Mouse (Mus musculus) midbrain, embryonic 15.5 days (tissue): ENCODE measurements around the gene Gbx2. TPM values are rescaled to one million over a fixed set of nuclear protein-coding genes. Genes with fewer than 3 reads are reported as not detected.

ENCODE experiments used
- ATAC-seq: fragments of 200-750 bp; cut with Nextera tagmentation; replicated peaks from 2 replicates; pipeline ENCODE4 v1.8.0; 2017; ENCODE audit warnings: moderate TSS enrichment
- H3K27ac ChIP-seq: fragments of 300-500 bp; sonication (generic); 2 replicates; pipeline ENCODE4 v1.5.1; 2015; ENCODE audit warnings: mild to moderate bottlenecking, inconsistent platforms
- H3K27me3 ChIP-seq: fragments of 300-500 bp; sonication (generic); replicated peaks from 2 replicates; pipeline ENCODE4 v1.6.1; 2015; ENCODE audit warnings: inconsistent platforms
- H3K36me3 ChIP-seq: fragments of 300-500 bp; sonication (generic); replicated peaks from 2 replicates; pipeline ENCODE4 v1.6.1; 2015; ENCODE audit warnings: inconsistent platforms
- H3K4me1 ChIP-seq: fragments of 300-500 bp; sonication (generic); 2 replicates; pipeline ENCODE4 v1.6.1; 2015; ENCODE audit warnings: inconsistent platforms
- H3K4me2 ChIP-seq: fragments of 300-500 bp; sonication (generic); 2 replicates; pipeline ENCODE4 v1.6.1; 2015; ENCODE audit warnings: inconsistent platforms, mild to moderate bottlenecking, moderate library complexity
- H3K4me3 ChIP-seq: fragments of 300-500 bp; sonication (generic); 2 replicates; pipeline ENCODE4 v1.5.1; 2015; ENCODE audit warnings: mild to moderate bottlenecking, inconsistent platforms
- H3K9ac ChIP-seq: fragments of 300-500 bp; sonication (generic); 2 replicates; pipeline ENCODE4 v1.6.1; 2015; ENCODE audit warnings: mild to moderate bottlenecking, inconsistent platforms
- H3K9me3 ChIP-seq: fragments of 300-500 bp; sonication (generic); 2 replicates; pipeline ENCODE4 v1.6.1; 2016; ENCODE audit warnings: inconsistent platforms
- WGBS: fragments of 180-500 bp; shearing (Covaris S2); methylation state at CpG from one replicate; pipeline ENCODE4 v1.1.7; 2015; ENCODE audit warnings: mixed read lengths; 5-methylcytosine and 5-hydroxymethylcytosine counted together
- polyA plus RNA-seq: library from polyadenylated mRNA; unstranded; fragments of >200 nt; fragmentation: Nextera tagmentation; extraction: Ambion mirVana; gene quantifications from 2 replicates; pipeline ENCODE4 v1.2.1, GENCODE M21; 2015

Gbx2 gene
- polyA plus RNA-seq: 18.4 and 23.8 TPM in 2 replicates

- Histone ChIP-seq H3K4me3 (peak within 1 kb of the TSS; percentile 37), H3K27ac (peak within 1 kb of the TSS; percentile 54), H3K27me3 (peaks cover 72% of the 10 kb centered on the region), H3K4me2 (peak within 1 kb of the TSS; percentile 50), H3K9me3 (no peaks in the 10 kb centered on the region), H3K4me1 (peaks cover 44% of the 10 kb centered on the region), H3K9ac (peak within 1 kb of the TSS; percentile 18), H3K36me3 (no peaks in the 10 kb centered on the region)
- under 1% methylated on average over 33 of the region's 33 CpGs for WGBS
- ATAC-seq: peak; percentile 56
Observed at GRCm38 (mm10) chr1:89931120-89931519, at the start of gene Gbx2. TSS of gene Gbx2 (minus strand) at chr1:89931179.

GRCm38 (mm10) chr1:89977261-89977660, 46.3 kb upstream of the Gbx2 start:
- H3K27me3 ChIP-seq: peaks cover 3% of the 10 kb centered on the region; the same call in 1 of the 2 replicates
- no peak for ATAC-seq
- no peak overlapping the region for H3K9ac ChIP-seq
- H3K36me3 ChIP-seq: no peaks in the 10 kb centered on the region
- no peak overlapping the region for H3K4me2 ChIP-seq
- 94% methylated on average over 8 of the region's 8 CpGs for WGBS
- H3K27ac ChIP-seq: no peak overlapping the region
- no peak overlapping the region for H3K4me3 ChIP-seq
- H3K9me3 ChIP-seq: no peaks in the 10 kb centered on the region
- H3K4me1 ChIP-seq: no peaks in the 10 kb centered on the region

GRCm38 (mm10) chr1:89976411-89976810, 45.4 kb upstream of the Gbx2 start:
- Histone ChIP-seq H3K4me1 (no peaks in the 10 kb centered on the region), H3K9me3 (no peaks in the 10 kb centered on the region), H3K27ac (no peak overlapping the region), H3K36me3 (no peaks in the 10 kb centered on the region), H3K4me2 (no peak overlapping the region), H3K27me3 (peaks cover 11% of the 10 kb centered on the region; the same call in 1 of the 2 replicates), H3K4me3 (no peak overlapping the region), H3K9ac (no peak overlapping the region)
- ATAC-seq: no peak
- 77% methylated on average over 8 of the region's 8 CpGs for WGBS

- no peak overlapping the region for H3K4me2 ChIP-seq
- H3K9me3 ChIP-seq: no peaks in the 10 kb centered on the region
- H3K4me3 ChIP-seq: no peak overlapping the region
- no peaks in the 10 kb centered on the region for H3K4me1 ChIP-seq
- no peak overlapping the region for H3K27ac ChIP-seq
- H3K27me3 ChIP-seq: peaks cover 28% of the 10 kb centered on the region
- ATAC-seq: no peak
- 70% methylated on average over 8 of the region's 8 CpGs for WGBS
- H3K9ac ChIP-seq: no peak overlapping the region
- H3K36me3 ChIP-seq: no peaks in the 10 kb centered on the region
Observed at GRCm38 (mm10) chr1:89974541-89974940, 43.6 kb upstream of the Gbx2 start.

- WGBS: 67% methylated on average over 8 of the region's 8 CpGs
- Histone ChIP-seq H3K4me2 (no peak overlapping the region), H3K9ac (no peak overlapping the region), H3K4me3 (no peak overlapping the region), H3K27me3 (peaks cover 42% of the 10 kb centered on the region), H3K9me3 (no peaks in the 10 kb centered on the region), H3K36me3 (no peaks in the 10 kb centered on the region), H3K27ac (no peak overlapping the region), H3K4me1 (peaks cover 11% of the 10 kb centered on the region)
- ATAC-seq: no peak
Observed at GRCm38 (mm10) chr1:89971848-89972247, 40.9 kb upstream of the Gbx2 start.

- H3K4me3 ChIP-seq: no peak overlapping the region
- peaks cover 13% of the 10 kb centered on the region for H3K4me1 ChIP-seq
- H3K9me3 ChIP-seq: no peaks in the 10 kb centered on the region
- no peaks in the 10 kb centered on the region for H3K36me3 ChIP-seq
- ATAC-seq: no peak
- no peak overlapping the region for H3K9ac ChIP-seq
- no peak overlapping the region for H3K27ac ChIP-seq
- H3K27me3 ChIP-seq: peaks cover 46% of the 10 kb centered on the region
- WGBS: 91% methylated on average over 4 of the region's 4 CpGs
- H3K4me2 ChIP-seq: no peak overlapping the region
Observed at GRCm38 (mm10) chr1:89969714-89970110, 38.7 kb upstream of the Gbx2 start.

GRCm38 (mm10) chr1:89969072-89969713, 38.2 kb upstream of the Gbx2 start:
- Histone ChIP-seq H3K27me3 (peaks cover 46% of the 10 kb centered on the region), H3K27ac (no peak overlapping the region), H3K4me1 (peaks cover 18% of the 10 kb centered on the region), H3K9ac (peak overlapping the region; percentile 53; the same call in 1 of the 2 replicates), H3K4me3 (peak overlapping the region; percentile 60), H3K36me3 (no peaks in the 10 kb centered on the region), H3K9me3 (no peaks in the 10 kb centered on the region), H3K4me2 (peak overlapping the region; percentile 98)
- no peak for ATAC-seq
- 52% methylated on average over 10 of the region's 10 CpGs for WGBS

GRCm38 (mm10) chr1:89968111-89968851, 37.3 kb upstream of the Gbx2 start:
- WGBS: under 1% methylated on average over 94 of the region's 95 CpGs
- peaks cover 18% of the 10 kb centered on the region for H3K4me1 ChIP-seq
- no peaks in the 10 kb centered on the region for H3K9me3 ChIP-seq
- H3K27ac ChIP-seq: peak overlapping the region; percentile 69
- H3K9ac ChIP-seq: peak overlapping the region; percentile 53
- peaks cover 46% of the 10 kb centered on the region for H3K27me3 ChIP-seq
- no peaks in the 10 kb centered on the region for H3K36me3 ChIP-seq
- peak overlapping the region; percentile 60 for H3K4me3 ChIP-seq
- peak overlapping the region; percentile 98 for H3K4me2 ChIP-seq
- peak; percentile 77 for ATAC-seq

GRCm38 (mm10) chr1:89967585-89967984, 36.6 kb upstream of the Gbx2 start:
- peaks cover 18% of the 10 kb centered on the region for H3K4me1 ChIP-seq
- H3K4me2 ChIP-seq: peak overlapping the region; percentile 98
- H3K36me3 ChIP-seq: no peaks in the 10 kb centered on the region
- peaks cover 46% of the 10 kb centered on the region for H3K27me3 ChIP-seq
- peak overlapping the region; percentile 60 for H3K4me3 ChIP-seq
- no peaks in the 10 kb centered on the region for H3K9me3 ChIP-seq
- 15% methylated on average over 9 of the region's 9 CpGs for WGBS
- peak overlapping the region; percentile 53; the same call in 1 of the 2 replicates for H3K9ac ChIP-seq
- peak; percentile 58 for ATAC-seq
- no peak overlapping the region for H3K27ac ChIP-seq

- no peak for ATAC-seq
- H3K27me3 ChIP-seq: peaks cover 29% of the 10 kb centered on the region
Observed at GRCm38 (mm10) chr1:89964426-89964825, 33.4 kb upstream of the Gbx2 start.

GRCm38 (mm10) chr1:89963296-89963695, 32.3 kb upstream of the Gbx2 start:
- no peak for ATAC-seq
- H3K9me3 ChIP-seq: no peaks in the 10 kb centered on the region

More at GRCm38 (mm10) chr1:89964426-89964825, 33.4 kb upstream of the Gbx2 start:
- Histone ChIP-seq H3K4me1 (peaks cover 25% of the 10 kb centered on the region), H3K9me3 (no peaks in the 10 kb centered on the region), H3K27ac (no peak overlapping the region), H3K36me3 (no peaks in the 10 kb centered on the region), H3K4me3 (no peak overlapping the region), H3K9ac (no peak overlapping the region), H3K4me2 (no peak overlapping the region)
- 33% methylated on average over 12 of the region's 12 CpGs for WGBS

GRCm38 (mm10) chr1:89962092-89962491, 31.1 kb upstream of the Gbx2 start:
- no peaks in the 10 kb centered on the region for H3K9me3 ChIP-seq
- H3K4me2 ChIP-seq: peak overlapping the region; percentile 28
- ATAC-seq: peak; percentile 46; the same call in 1 of the 2 replicates
- H3K9ac ChIP-seq: 0 out of 2 replicates have a peak overlapping the region, but pooled peaks have one; percentile 17
- H3K27me3 ChIP-seq: peaks cover 17% of the 10 kb centered on the region
- H3K27ac ChIP-seq: no peak overlapping the region
- H3K36me3 ChIP-seq: no peaks in the 10 kb centered on the region
- no peak overlapping the region for H3K4me3 ChIP-seq
- peaks cover 14% of the 10 kb centered on the region for H3K4me1 ChIP-seq
- WGBS: 7% methylated on average over 13 of the region's 13 CpGs

More at GRCm38 (mm10) chr1:89963296-89963695, 32.3 kb upstream of the Gbx2 start:
- Histone ChIP-seq H3K4me1 (peaks cover 18% of the 10 kb centered on the region), H3K9ac (no peak overlapping the region), H3K4me2 (no peak overlapping the region), H3K36me3 (no peaks in the 10 kb centered on the region), H3K4me3 (no peak overlapping the region), H3K27me3 (peaks cover 23% of the 10 kb centered on the region), H3K27ac (no peak overlapping the region)
- 85% methylated on average over 2 of the region's 2 CpGs for WGBS
